Mouse (Mus musculus): ENCODE data around the gene Ros1.

The Ros1 gene

GRCm38 (mm10) chr10:52133354-52134074, 61.5 kb downstream of the Ros1 start:
- DNase-seq, result no peak

- no peak for DNase-seq
Observed at GRCm38 (mm10) chr10:52130762-52131161, 64.3 kb downstream of the Ros1 start.

GRCm38 (mm10) chr10:52128874-52129412, 66.1 kb downstream of the Ros1 start:
- DNase-seq, result no peak

GRCm38 (mm10) chr10:52106164-52106757, 88.8 kb downstream of the Ros1 start:
- DNase-seq, result peak; percentile 36

GRCm38 (mm10) chr10:52101273-52101672, 93.8 kb downstream of the Ros1 start:
- DNase-seq, result no peak

- no peak for DNase-seq
Observed at GRCm38 (mm10) chr10:52092181-52092580, 102.9 kb downstream of the Ros1 start.

- DNase-seq, result no peak
Observed at GRCm38 (mm10) chr10:52086681-52087080, 108.4 kb downstream of the Ros1 start.

GRCm38 (mm10) chr10:52072482-52072881, 122.6 kb downstream of the Ros1 start:
- peak; percentile 33 for DNase-seq

- no peak for DNase-seq
Observed at GRCm38 (mm10) chr10:52048287-52048686, 146.8 kb downstream of the Ros1 start.

- no peak for DNase-seq
Observed at GRCm38 (mm10) chr10:52043086-52043485, 152.0 kb downstream of the Ros1 start.

- DNase-seq, result no peak
Observed at GRCm38 (mm10) chr10:52039392-52039791, 155.7 kb downstream of the Ros1 start.

GRCm38 (mm10) chr10:52033729-52034128, 161.3 kb downstream of the Ros1 start:
- DNase-seq, result no peak

GRCm38 (mm10) chr10:52029421-52030080, 165.5 kb downstream of the Ros1 start:
- no peak for DNase-seq

GRCm38 (mm10) chr10:52028561-52029370, 166.3 kb downstream of the Ros1 start:
- DNase-seq, result no peak

GRCm38 (mm10) chr10:52027161-52028035, 167.6 kb downstream of the Ros1 start:
- DNase-seq, result peak; percentile 3

- DNase-seq, result no peak
Observed at GRCm38 (mm10) chr10:52025821-52026220, 169.2 kb downstream of the Ros1 start.

GRCm38 (mm10) chr10:52025291-52025690, 169.8 kb downstream of the Ros1 start:
- no peak for DNase-seq

- no peak for DNase-seq
Observed at GRCm38 (mm10) chr10:52024053-52024410, 171.0 kb downstream of the Ros1 start.

- DNase-seq, result no peak
Observed at GRCm38 (mm10) chr10:52023213-52024052, 171.6 kb downstream of the Ros1 start.

GRCm38 (mm10) chr10:52022413-52023212, 172.4 kb downstream of the Ros1 start, which contains the start of gene Vgll2:
Gene Vgll2 (plus strand): TSS chr10:52022502.
- DNase-seq, result peak; percentile 21
